Mouse (Mus musculus): ENCODE data around the gene Acsm5. TPM values are rescaled to one million over a fixed set of nuclear protein-coding genes. Genes with fewer than 3 reads are reported as not detected.

Acsm5 gene
- polyA plus RNA-seq (2017; shearing (Covaris generic)), result not detected

GRCm38 (mm10) chr7:119519163-119519562, at the start of gene Acsm5:
Acsm5 (plus strand) TSS chr7:119519463.

GRCm38 (mm10) chr7:119479256-119479655, 40.0 kb upstream of the Acsm5 start, which contains the start of gene Umod:
Umod (minus strand) TSS chr7:119479282.

GRCm38 (mm10) chr7:119523389-119523788, 4.1 kb downstream of the Acsm5 start, which contains the start of gene Pdilt:
Pdilt (minus strand) TSS chr7:119523489.

GRCm38 (mm10) chr7:119554040-119554439, 34.8 kb downstream of the Acsm5 start, which contains the start of gene Acsm2:
Acsm2 (plus strand) TSS chr7:119554340.

Other genes starting within 250 kb of the Acsm5 start
- gene Gp2, start 60.2 kb upstream of the Acsm5 start, polyA plus RNA-seq (2017; shearing (Covaris generic)), result not detected
- not detected for gene Umod, start 40.2 kb upstream of the Acsm5 start, polyA plus RNA-seq (2017; shearing (Covaris generic))
- gene Pdilt, start 4.0 kb downstream of the Acsm5 start, polyA plus RNA-seq (2017; shearing (Covaris generic)), result not detected
- not detected for gene Acsm2, start 34.9 kb downstream of the Acsm5 start, polyA plus RNA-seq (2017; shearing (Covaris generic))
- gene Acsm1, start 87.6 kb downstream of the Acsm5 start, polyA plus RNA-seq (2017; shearing (Covaris generic)), result not detected
- not detected for gene Acsm4, start 170.6 kb downstream of the Acsm5 start, polyA plus RNA-seq (2017; shearing (Covaris generic))
- 61.3 TPM for gene Thumpd1, start 201.3 kb downstream of the Acsm5 start, polyA plus RNA-seq (2017; shearing (Covaris generic))
- gene Acsm3, start 241.5 kb downstream of the Acsm5 start, polyA plus RNA-seq (2017; shearing (Covaris generic)), result 0.18 TPM